Mouse (Mus musculus) gastrocnemius, postnatal 14 days (tissue): ENCODE data around the gene Piezo1. TPM values are rescaled to one million over a fixed set of nuclear protein-coding genes. Genes with fewer than 3 reads are reported as not detected.

ENCODE experiments used
- DNase-seq: peaks from one replicate; pipeline ENCODE4 v3.0.0; 2021; ENCODE audit warnings: mixed read lengths
- intact Hi-C: fragments of 180-260 bp; cut with DNase I; formaldehyde crosslinking; loops from one replicate; pipeline ENCODE4 v1.15.1; 2025; ENCODE audit warnings: low total_unique reads
- total RNA-seq, 2 experiments: library from RNA; stranded (reverse); gene quantifications; 2 replicates each; pipeline ENCODE4 v1.2.3; 2021

The Piezo1 gene
- total RNA-seq, 2 experiments from 2014 or later, result 15.1 to 15.4 TPM

DNA sequence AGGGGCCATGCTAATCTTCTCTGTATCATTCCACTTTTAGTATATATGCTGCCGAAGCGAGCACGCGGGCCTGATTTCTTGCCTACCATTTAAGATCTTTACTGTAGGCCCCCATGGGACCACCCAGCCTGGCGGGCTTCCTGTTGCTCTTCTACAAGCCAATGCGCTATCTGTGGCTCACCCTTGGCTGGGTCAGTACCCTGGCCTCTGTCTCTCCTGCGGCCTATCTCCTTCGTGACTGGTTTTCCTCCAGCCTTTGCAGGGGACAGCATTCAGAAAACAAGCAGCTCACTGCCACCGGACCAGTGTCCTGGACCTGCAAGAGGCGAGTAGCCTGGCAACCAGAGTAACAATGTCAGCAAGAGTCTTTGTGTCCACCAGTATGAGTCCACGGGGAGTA lies 30.5 kb downstream of the Piezo1 start:
- intact Hi-C loops, result no loop called here
- DNase-seq, result no peak

DNA sequence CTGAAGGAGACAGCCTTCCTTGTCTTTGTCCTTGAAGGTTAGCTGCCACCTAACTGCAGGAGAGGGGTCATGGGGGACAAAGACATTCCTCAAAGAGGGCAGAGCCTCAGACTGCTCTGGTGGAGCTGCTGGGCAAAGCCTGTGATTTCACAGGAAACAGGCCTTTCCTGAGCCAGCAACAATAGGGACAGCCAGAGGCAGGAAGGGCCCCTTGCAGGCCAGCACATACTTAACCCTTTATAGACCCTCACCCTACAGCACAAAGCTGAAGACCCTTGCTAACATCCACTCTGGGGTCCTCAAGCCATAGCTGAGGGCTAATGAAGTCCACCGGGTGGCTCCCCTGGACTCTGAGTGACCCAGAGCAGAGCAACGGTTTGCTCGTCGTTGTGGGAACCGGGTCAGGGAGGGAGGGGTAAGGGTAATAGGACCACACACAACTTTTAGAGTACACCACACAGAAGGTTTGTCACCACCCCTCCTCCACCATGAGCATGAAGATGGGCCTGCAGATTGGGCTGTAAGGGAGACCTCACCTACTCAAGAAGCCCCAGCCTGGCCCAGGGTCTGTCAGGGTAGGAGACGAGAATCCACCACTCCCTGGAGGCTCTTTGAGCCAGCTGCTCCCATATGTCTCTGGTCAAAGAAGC lies 33.5 kb downstream of the Piezo1 start:
- DNase-seq, result no peak
- intact Hi-C loops, result no loop called here

DNA sequence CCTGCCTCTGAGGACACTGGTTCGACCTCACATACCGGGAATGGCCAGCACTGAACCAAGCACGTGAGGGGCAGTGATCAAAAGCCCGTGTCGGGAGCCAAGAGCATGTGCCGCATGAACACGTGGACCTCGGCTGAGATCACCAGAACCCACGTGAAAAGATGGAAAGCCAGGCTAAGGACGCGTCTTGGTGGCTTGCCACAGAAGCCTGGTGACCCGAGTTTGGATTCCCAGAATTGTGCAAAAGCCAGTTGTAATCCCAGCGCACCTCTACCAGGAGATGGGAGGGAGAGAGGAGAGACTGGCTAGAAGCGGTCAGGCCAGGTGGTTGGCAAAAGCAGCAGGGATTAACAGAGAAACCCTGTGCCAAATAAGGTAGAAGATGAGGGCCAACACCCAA lies 35.4 kb downstream of the Piezo1 start:
- DNase-seq, result no peak
- intact Hi-C loops, result no loop called here

DNA sequence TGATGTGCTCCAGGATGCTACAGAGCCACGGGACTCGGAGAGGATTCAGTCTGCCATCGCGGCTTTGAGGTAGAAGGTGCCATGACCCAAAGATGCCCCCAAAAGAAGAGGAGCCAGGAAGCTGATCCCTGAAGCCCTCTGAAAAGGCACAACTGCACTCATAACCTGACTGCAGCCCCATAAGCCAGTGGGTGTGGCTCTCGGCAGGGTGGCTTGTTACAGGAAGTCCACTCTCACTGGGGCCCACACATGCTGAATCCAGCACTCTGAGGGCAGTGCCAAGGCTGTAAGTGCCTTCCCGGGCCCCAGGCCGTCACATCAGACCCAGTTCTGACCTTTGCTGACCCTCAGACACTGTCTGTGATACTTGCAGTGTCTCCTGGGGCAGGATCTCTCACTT lies 38.7 kb downstream of the Piezo1 start:
- intact Hi-C loops, result no loop called here
- no peak for DNase-seq

DNA sequence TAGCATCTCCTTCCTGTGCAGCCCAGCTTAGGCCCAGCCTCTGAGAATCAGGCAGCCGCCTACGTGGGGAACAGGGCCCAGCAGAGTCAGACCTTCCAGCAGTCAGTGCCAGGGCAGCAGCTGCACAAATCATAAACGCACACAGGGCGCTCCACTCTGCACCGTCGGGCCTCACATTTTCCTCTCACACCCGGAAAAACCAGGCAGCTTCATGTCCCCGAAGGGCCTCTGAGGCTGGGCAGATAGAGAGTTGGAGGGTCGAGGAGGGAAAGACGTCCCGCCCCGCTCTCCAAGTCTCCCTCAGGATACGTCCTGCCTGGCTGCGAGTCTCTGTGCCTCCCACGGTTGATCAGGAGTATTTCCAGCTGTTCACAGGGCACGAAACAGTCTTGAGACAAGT lies 39.6 kb downstream of the Piezo1 start:
- DNase-seq, result peak; percentile 84
- intact Hi-C loops, result no loop called here

DNA sequence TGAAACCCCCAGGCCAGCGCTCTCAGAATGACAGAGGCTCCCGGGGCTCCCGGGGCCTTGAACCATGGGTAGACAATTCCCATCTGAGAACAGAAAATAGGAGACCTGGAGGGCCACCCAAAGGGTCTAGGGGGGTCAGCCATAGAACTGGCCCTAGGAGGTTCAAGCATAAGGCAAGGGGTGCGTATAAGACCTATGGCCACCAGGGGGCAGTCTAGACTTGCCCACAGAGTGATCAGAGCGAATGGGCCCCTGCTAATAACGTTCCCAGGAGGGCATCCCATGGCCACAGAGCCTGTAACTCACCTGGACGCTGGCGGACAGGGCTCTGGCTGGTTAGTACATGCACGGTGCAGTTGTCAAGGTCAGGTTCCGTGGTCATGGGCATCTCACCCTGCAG lies 50.3 kb downstream of the Piezo1 start:
- peak; percentile 81 for DNase-seq
- intact Hi-C loops, result loop anchor here (2.0 to 5.0 kb wide), 2 partner anchors 50 to 331 kb away; partner anchors contain the start of gene Piezo1

DNA sequence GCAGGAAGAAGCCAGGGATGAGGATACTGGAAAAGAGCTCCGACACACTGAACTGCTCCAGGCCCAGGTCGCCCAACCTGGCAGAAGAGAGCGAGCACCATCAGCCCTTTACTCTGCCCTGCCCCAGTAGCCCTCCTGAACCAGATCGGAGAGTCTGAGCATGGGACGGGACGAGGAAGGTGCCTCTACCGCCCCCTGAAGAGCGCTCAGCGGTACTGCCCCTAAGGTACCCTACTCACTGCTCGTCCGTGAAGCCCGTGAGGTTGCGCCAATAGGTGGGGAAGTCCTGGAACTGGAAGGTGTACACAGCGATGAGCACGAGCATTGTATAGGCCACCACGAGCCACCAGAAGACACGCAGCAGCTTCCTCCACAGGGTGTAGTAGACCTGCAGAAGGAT lies 53.2 kb downstream of the Piezo1 start:
- intact Hi-C loops, result no loop called here

DNA sequence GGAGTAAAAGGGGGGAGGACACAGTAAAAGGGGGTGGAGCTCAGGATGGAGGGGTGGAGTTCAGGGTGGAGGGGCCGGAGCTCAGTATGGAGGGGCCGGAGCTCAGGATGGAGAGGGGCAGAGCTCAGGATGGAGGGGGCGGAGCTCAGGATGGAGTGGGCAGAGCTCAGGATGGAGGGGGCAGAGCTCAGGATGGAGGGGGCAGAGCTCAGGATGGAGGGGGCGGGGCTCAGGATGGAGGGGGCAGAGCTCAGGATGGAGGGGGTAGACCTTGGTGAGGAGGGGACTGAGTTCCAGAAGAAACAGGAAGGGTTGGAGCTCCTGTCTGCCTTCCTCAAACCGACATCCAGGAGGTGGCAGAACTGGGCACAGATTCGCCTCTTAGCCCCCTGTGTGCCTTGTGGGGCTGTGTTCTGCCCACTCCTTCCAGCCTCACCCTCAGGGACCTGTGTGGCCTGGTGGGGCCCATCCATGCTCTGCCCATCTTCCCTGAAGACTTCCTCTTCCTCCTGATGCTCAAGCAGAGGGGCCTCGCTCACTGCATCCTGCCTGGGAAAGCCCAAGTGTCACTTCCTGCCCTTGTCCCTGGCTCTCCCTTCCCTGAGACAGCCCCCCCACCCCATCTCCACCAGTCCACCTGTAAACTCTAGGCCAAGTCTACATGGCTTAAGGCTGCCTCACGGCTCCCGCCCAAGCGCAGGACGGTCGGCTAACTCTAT lies 54.0 kb downstream of the Piezo1 start:
- intact Hi-C loops, result no loop called here
- DNase-seq, result no peak

More for the DNA sequence above, 53.2 kb downstream of the Piezo1 start:
- no peak for DNase-seq

DNA sequence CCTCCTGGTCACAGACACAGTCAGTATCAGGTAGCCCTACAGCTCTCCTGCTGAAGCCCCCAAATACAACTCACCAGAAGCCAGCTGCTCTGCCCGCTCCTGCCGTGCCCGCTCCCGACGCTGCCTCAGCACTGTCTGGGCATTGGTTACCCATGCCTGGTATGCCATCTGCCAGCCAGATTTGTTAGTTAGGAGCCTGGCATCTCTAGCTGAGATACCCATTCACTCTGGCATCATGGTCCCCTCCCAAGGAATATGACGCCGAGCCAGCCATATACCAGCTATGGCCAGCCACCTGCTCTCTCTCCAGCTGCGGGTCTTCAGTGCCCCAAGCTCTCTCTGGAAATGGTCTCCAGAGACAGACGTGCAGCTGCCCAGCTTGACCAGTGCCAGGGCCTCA lies 62.7 kb downstream of the Piezo1 start:
- intact Hi-C loops, result no loop called here
- DNase-seq, result no peak

DNA sequence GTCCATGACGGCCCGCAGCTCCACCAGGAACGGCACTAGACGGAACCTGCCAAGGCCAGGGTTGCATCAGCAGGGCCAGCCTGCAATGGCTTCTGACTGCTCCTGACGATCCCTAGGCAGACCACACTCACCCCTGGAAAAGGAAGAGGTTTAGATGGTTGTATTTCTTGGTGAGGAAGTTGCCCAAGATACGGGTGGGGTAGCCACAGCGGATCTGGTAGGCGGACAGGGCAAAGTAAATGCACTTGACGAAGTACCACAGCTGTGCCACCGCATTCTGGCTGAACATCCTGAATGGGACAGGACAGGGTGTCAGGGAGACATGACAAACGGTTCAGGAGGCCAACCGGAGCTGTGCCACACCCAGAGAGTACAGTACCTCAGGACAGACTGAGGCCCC lies 66.3 kb downstream of the Piezo1 start:
- intact Hi-C loops, result no loop called here
- no peak for DNase-seq

DNA sequence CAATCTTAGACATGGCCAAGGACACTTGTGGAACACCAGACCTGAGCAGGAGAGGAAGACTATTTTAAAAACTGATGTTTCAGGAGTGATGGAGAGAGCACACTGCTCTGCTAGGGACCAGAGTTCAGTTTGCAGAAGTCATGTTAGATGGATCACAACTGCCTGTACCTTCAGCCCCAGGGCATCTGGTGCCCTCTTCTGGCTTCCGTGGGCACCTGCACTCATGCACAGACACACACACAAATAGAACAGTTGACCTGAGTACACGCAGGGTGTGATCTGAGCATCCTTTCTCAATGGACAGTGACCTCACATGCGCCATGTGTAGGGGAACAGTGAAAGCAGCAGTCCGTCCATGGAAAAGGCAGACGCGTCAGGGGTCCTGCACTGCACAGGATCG lies 67.3 kb downstream of the Piezo1 start:
- intact Hi-C loops, result no loop called here
- no peak for DNase-seq

DNA sequence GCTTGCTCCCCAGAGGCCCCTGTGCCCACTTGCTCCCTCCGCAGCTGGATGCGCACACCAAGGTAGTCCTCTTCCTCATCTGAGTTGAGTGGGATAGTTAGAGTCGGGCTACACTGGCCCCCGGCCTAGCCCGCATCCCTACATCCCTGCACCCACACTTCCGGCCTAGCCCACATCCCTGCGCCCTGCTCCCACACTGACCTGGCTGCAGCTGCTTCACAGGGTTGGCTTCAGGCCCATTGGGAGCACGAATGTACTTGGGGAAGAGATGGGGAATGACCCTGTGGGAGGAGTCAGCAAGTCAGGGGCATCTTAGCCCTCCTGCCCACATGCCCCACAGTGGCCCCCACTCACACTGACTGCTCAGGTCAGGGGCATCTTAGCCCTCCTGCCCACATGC lies 68.7 kb downstream of the Piezo1 start:
- no peak for DNase-seq
- intact Hi-C loops, result no loop called here

DNA sequence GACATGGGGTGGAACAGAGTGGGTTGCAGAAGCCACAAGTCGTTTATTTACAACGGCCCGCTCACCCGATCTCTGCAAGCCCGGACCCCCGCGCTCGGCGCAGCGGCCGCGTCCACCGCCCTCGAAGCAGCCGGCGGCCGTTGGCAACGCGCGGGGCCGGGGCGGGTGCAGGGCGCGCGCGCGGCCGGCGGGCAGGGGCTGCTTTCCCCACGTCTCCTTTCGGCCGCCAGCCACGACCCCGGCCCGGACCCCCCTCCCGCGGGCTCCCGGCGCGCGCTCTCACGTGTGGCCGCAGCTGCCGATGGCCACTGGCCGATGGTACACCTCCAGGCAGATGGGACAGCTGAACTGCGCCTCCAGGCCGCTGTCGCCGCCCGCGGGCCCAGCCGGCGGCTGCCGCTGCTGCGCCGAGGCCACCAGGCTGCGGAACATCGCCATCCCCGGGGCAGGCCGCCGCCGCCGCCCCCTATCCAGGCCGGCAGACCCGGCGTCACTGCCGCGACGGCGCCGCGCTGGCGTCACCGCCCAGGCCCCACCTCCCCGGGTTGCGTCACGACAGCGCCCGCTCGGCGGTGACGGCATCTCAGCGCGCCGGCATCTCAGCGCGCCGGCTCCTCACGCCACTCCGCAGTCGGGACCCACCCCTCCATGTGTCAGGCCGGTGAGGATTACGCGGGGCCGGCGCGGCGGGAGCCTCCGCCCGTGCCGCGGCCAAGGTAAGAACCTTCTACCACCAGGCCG lies 75.4 kb downstream of the Piezo1 start, which contains the start of the genes Rnf166 and Ctu2:
Gene Rnf166 (minus strand): TSS at position 485 of the 741 bp plus-strand sequence.
Gene Ctu2 (plus strand): TSS at position 564 of the 741 bp plus-strand sequence.
- intact Hi-C loops, result no loop called here
- DNase-seq, result peak; percentile 91

DNA sequence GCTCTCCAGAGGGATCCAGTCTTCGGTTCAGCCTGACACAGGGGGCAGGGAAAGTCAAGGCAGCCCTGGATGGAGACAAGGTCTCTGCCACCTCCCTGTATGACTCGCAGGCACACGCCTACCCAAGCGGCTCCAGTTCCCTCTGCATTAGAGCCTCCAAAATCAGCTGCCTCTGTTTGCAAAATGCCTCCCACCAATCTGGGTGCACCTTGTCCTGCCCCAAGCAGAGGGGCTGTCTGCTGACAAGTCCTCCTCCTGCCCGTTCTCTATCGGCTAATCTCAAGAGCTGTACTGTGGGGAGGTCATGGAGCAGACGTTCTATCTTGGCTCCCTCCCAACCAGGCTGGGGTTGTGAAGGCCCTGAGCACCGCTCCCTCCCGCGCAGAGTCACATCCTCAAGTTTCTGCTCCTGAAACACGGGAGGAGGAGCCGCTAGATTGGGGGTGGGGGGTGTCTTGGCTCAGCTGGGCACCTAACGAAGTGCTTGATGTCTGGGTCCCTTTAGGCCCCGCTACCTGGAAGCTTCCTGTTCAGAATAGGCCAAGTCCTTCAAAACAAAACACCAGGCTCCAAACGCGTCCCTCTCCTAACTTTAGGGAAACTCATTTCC lies 76.1 kb downstream of the Piezo1 start:
- peak; percentile 34 for DNase-seq
- intact Hi-C loops, result no loop called here

DNA sequence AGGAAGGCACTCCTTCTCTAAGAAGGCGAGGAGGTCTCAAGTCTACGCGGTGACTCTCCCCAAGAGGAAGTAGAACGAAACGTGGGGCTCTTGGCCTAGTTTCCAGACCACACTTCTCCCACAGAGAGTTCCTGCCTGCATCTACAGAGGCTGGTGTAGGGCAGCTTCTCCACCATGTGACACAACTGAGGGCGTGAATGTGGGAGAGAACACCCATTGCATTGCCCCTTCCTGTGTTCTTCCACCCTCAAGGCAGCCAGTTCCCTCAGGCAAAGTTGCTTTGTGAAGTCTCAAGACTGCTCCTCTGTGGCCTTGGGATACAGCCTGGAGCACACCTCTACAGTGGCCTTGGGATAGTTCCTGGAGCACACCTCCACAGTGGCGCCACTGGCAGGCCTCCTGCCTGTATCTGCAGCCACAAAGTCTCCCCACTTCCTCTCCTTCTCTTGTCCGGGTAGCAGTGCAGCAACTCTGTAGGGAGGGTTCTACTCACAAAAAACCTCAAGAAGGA lies 77.2 kb downstream of the Piezo1 start:
- intact Hi-C loops, result no loop called here
- no peak for DNase-seq

DNA sequence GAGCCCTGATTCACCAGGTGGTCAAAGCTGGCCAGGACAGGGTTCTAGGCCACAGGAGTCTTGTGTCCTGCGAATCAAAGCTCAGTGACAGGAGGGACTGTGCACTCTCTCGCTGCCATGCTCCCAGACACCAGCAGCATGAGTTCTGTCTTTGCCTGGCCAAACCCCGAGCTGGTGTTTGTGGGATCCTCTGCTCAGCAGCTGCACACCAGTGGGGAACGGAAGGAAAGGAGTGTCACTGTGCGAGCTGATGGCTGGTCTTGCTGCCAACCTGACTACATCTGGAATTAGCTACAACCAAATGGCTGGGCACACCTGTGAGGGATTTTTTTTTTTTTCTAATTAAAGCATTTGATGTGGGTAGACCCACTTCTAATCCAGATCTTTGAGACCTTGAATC lies 80.4 kb downstream of the Piezo1 start:
- intact Hi-C loops, result no loop called here
- no peak for DNase-seq

DNA sequence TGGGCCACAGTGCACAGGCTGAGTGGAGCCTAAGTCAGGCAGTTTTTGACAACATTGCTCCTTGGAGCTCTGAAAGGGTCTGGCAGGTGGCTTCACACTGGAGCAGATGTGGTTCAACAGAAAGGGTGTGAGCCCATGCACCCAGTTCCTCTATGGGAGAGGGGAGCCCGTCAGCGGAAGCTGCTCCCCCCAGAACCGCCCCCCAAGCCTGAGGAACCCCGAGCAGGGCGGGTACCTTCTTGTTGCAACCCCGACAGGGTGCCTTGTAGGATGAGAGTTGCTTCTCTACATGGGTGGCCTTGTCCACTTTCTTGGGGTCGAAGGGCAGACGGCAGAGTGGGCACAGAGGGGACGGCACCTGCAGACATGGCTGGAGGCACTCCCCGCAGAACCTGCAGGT lies 81.2 kb downstream of the Piezo1 start:
- intact Hi-C loops, result no loop called here
- no peak for DNase-seq

DNA sequence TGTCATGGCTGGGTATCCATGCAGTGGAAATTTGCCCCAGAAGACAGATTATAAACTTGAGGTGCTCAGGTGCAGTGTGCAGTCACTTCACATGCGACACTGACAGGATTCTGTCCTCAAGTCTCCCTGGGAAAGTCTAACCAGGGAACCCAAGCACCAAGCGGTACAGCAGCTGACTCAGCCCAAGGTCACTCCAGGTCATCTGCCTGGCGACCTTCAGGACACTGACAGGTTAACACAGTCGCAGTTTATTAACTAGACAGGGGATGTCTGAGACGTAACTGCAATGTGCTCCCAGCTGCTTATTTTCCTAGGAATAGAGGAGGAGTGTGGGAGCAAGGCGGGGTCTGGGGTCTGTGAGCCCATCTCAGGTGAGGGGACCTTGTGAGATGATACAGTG lies 81.7 kb downstream of the Piezo1 start:
- intact Hi-C loops, result no loop called here

DNA sequence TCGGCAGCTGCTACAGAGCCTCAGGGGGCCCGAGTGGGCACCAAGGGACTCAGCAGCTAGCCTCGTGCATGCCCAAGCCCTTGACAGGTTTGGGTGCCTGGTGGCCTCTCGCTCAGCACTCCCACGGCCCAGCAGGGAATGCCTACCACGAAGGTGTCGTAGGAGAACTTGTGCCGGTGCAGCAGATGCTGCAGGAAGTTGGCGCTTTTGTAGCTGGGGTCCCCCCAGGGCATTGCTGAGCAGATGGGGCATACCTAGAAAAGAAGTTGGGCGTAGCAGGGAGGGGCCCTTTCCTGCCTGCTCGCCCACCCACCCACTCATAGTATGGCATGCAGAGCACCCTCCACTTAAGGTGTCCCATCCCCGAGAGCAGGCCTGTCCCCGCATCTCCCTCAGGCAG lies 83.3 kb downstream of the Piezo1 start:
- DNase-seq, result no peak
- intact Hi-C loops, result no loop called here

More for the DNA sequence above, 81.7 kb downstream of the Piezo1 start:
- no peak for DNase-seq

DNA sequence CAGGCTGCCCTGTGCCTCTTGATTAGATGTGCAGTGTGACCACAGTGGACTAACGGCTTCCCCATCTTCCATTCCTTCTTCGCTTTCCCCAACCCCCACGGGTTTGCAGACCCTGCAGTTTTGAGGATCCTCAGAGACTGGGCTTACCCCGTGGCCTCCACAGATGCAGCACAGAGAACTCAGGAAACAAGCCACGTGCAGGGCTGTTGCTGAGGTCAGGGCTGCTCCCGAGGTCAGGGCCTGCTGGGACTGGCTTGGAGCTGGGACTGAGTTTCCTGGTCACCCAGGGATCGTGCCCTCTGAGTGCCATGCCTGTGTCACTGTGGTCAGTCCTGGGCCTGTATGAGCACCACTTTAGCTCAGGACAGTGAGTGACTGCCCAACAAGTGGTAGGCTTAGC lies 86.1 kb downstream of the Piezo1 start:
- DNase-seq, result no peak

More for the DNA sequence above, 86.1 kb downstream of the Piezo1 start:
- intact Hi-C loops, result no loop called here
